Mouse (Mus musculus): ENCODE data around the gene Cacng2.

- no peak for TF ChIP-seq CTCF (IDR thresholded peaks at IDR 0.05; ENCODE audit: insufficient read depth, low read length)
- TF ChIP-seq POLR2A (IDR thresholded peaks at IDR 0.05; ENCODE audit: borderline replicate concordance, extremely low read depth, low read depth, low read length) = no peak
Measured at GRCm38 (mm10) chr15:78099516-78099915, 20.3 kb downstream of the Cacng2 start.

Measured in lung, adult 2 months (tissue).